Mouse (Mus musculus) CH12.LX (cell line): ENCODE results near the gene Rgsl1. TPM values are rescaled to one million over a fixed set of nuclear protein-coding genes. Genes with fewer than 3 reads are reported as not detected.

Experiments
- DNase-seq: peaks from one replicate; pipeline ENCODE4 v3.0.0-alpha.2; 2013; ENCODE audit errors: extremely low read depth
- H3K27ac ChIP-seq: 2 replicates; pipeline ENCODE4 v1.5.1; 2012; ENCODE audit warnings: low read depth, mild to moderate bottlenecking, control low read depth, moderate library complexity; ENCODE audit not compliant: insufficient read depth
- H3K27me3 ChIP-seq: replicated peaks from 2 replicates; pipeline ENCODE3; 2012; ENCODE audit warnings: inconsistent platforms
- H3K36me3 ChIP-seq, 2 experiments: replicated peaks in 1 of 2; 2 replicates each; pipeline versions ENCODE3 to v1.6.1; 2012; ENCODE audit warnings: inconsistent platforms in 1 of 2, low read length in 1 of 2, mild to moderate bottlenecking in 1 of 2, mixed read lengths in 1 of 2, moderate library complexity in 1 of 2; ENCODE audit not compliant: control insufficient read depth in 1 of 2, insufficient read depth in 1 of 2
- H3K4me1 ChIP-seq, 2 experiments: 2 replicates each; pipeline ENCODE4 v1.6.1; 2012; ENCODE audit warnings: inconsistent platforms in 1 of 2, moderate library complexity in 1 of 2; ENCODE audit not compliant: insufficient read depth in 2 of 2, control insufficient read depth in 1 of 2
- H3K4me2 ChIP-seq: 2 replicates; pipeline ENCODE4 v1.6.1; 2012; ENCODE audit warnings: low read depth, mild to moderate bottlenecking, control low read depth; ENCODE audit not compliant: poor library complexity, insufficient read depth, severe bottlenecking
- H3K4me3 ChIP-seq, 3 experiments: fragments of 150-350 bp in 1 of 3; sonication (generic) in 1 of 3; replicated peaks in 1 of 3; 2 replicates each; pipeline versions ENCODE3 to v1.5.1; 2011 to 2012; ENCODE audit warnings: low read depth in 2 of 3, low read length in 2 of 3, mild to moderate bottlenecking in 2 of 3, moderate library complexity in 2 of 3, control low read depth in 1 of 3, improper control_type of control experiment in 1 of 3, inconsistent platforms in 1 of 3, mixed read lengths in 1 of 3; ENCODE audit not compliant: poor library complexity in 1 of 3
- H3K79me2 ChIP-seq: replicated peaks from 2 replicates; pipeline ENCODE4 v1.6.1; 2012; ENCODE audit warnings: mild to moderate bottlenecking, moderate library complexity; ENCODE audit not compliant: control insufficient read depth, poor library complexity, insufficient read depth, severe bottlenecking; ENCODE audit errors: extremely low read depth
- H3K9ac ChIP-seq: 2 replicates; pipeline ENCODE4 v1.6.1; 2012; ENCODE audit warnings: low read depth, mild to moderate bottlenecking, control low read depth, moderate library complexity; ENCODE audit not compliant: insufficient read depth
- H3K9me3 ChIP-seq: replicated peaks from 2 replicates; pipeline ENCODE3; 2012; ENCODE audit warnings: low read length, inconsistent platforms, mixed read lengths
- BHLHE40 ChIP-seq: IDR thresholded peaks from 2 replicates; pipeline ENCODE4 v1.6.1; 2011; ENCODE audit warnings: mild to moderate bottlenecking, low read depth, low read length, improper control_type of control experiment
- CHD2 ChIP-seq: IDR thresholded peaks from 2 replicates; pipeline ENCODE4 v1.6.1; 2011; ENCODE audit warnings: low read length, improper control_type of control experiment
- E2F4 ChIP-seq: IDR thresholded peaks from 2 replicates; pipeline ENCODE4 v1.6.1; 2011; ENCODE audit warnings: low read depth, low read length, improper control_type of control experiment; ENCODE audit not compliant: insufficient replicate concordance
- EP300 ChIP-seq: IDR thresholded peaks from 2 replicates; pipeline ENCODE4 v1.6.1; 2011; ENCODE audit warnings: low read length, improper control_type of control experiment
- ETS1 ChIP-seq: conservative IDR thresholded peaks from 2 replicates; pipeline ENCODE4 v1.6.1; 2012; ENCODE audit warnings: low read depth, mild to moderate bottlenecking, inconsistent platforms, low read length, improper control_type of control experiment, moderate library complexity
- GABPA ChIP-seq: IDR thresholded peaks from 2 replicates; pipeline ENCODE4 v1.6.1; 2012; ENCODE audit warnings: low read depth, low read length, improper control_type of control experiment, inconsistent platforms; ENCODE audit not compliant: insufficient replicate concordance
- HCFC1 ChIP-seq: IDR thresholded peaks from 2 replicates; pipeline ENCODE4 v1.6.1; 2012; ENCODE audit warnings: low read depth, mild to moderate bottlenecking, inconsistent platforms, low read length, improper control_type of control experiment
- IRF4 ChIP-seq: IDR thresholded peaks from 2 replicates; pipeline ENCODE4 v1.6.1; 2014; ENCODE audit warnings: low read depth, mild to moderate bottlenecking, inconsistent platforms, low read length, improper control_type of control experiment
- JUND ChIP-seq: conservative IDR thresholded peaks from 2 replicates; pipeline ENCODE4 v1.6.1; 2011; ENCODE audit warnings: low read depth, low read length, improper control_type of control experiment
- MAZ ChIP-seq: IDR thresholded peaks from 2 replicates; pipeline ENCODE4 v1.6.1; 2012; ENCODE audit warnings: low read depth, mild to moderate bottlenecking, inconsistent platforms, low read length, improper control_type of control experiment, moderate library complexity
- NELFE ChIP-seq: IDR thresholded peaks from 2 replicates; pipeline ENCODE4 v1.6.1; 2011; ENCODE audit warnings: low read depth, low read length, improper control_type of control experiment
- NRF1 ChIP-seq: IDR thresholded peaks from 2 replicates; pipeline ENCODE4 v1.6.1; 2014; ENCODE audit warnings: low read depth, mild to moderate bottlenecking, inconsistent platforms, low read length, improper control_type of control experiment, moderate library complexity
- PAX5 ChIP-seq: IDR thresholded peaks from 2 replicates; pipeline ENCODE4 v1.6.1; 2012; ENCODE audit warnings: low read length, inconsistent platforms, mixed read lengths
- POLR2A ChIP-seq: IDR thresholded peaks from 2 replicates; pipeline ENCODE4 v1.6.1; 2011; ENCODE audit warnings: low read depth, mild to moderate bottlenecking, improper control_type of control experiment, low read length
- TBP ChIP-seq: conservative IDR thresholded peaks from 2 replicates; pipeline ENCODE4 v1.6.1; 2011; ENCODE audit warnings: low read depth, low read length, improper control_type of control experiment
- TCF12 ChIP-seq: IDR thresholded peaks from 2 replicates; pipeline ENCODE4 v1.6.1; 2014; ENCODE audit warnings: low read depth, mild to moderate bottlenecking, inconsistent platforms, low read length, improper control_type of control experiment
- UBTF ChIP-seq: IDR thresholded peaks from 2 replicates; pipeline ENCODE4 v1.6.1; 2012; ENCODE audit warnings: low read depth, mild to moderate bottlenecking, inconsistent platforms, low read length, improper control_type of control experiment, moderate library complexity
- USF2 ChIP-seq: conservative IDR thresholded peaks from 2 replicates; pipeline ENCODE4 v1.6.1; 2011; ENCODE audit warnings: low read depth, low read length, improper control_type of control experiment
- ZC3H11A ChIP-seq: IDR thresholded peaks from 2 replicates; pipeline ENCODE4 v1.6.1; 2012; ENCODE audit warnings: low read depth, mild to moderate bottlenecking, inconsistent platforms, low read length, improper control_type of control experiment
- ZKSCAN1 ChIP-seq: IDR thresholded peaks from 2 replicates; pipeline ENCODE4 v1.6.1; 2012; ENCODE audit warnings: low read depth, inconsistent platforms, low read length, improper control_type of control experiment, borderline replicate concordance
- dilution Hi-C: fragments of 300-500 bp; cut with MboI; formaldehyde crosslinking; loops from 2 replicates; pipeline ENCODE4 v1.14.3; 2020; ENCODE audit warnings: low sequenced_read_pairs; ENCODE audit not compliant: extremely low pct_unique_long_range_greater_than_20kb, extremely low pct_ligation_motif_present
- in situ Hi-C: fragments of 300-500 bp; cut with MboI; formaldehyde crosslinking; loops from 3 replicates; pipeline ENCODE4 v1.14.3; 2019; ENCODE audit warnings: low sequenced_read_pairs, low pct_ligation_motif_present, low pct_unique_long_range_greater_than_20kb, mixed read lengths
- polyA plus RNA-seq: library from polyadenylated mRNA; unstranded; fragments of >175 nt; gene quantifications from 2 replicates; pipeline ENCODE4 v1.2.1, GENCODE M21; 2012; ENCODE audit warnings: low read depth; ENCODE audit not compliant: insufficient read length
- total RNA-seq, 2 experiments: library from RNA; depleted of rRNA; stranded (reverse); fragments of 300-350 nt in 1 of 2; fragments of >200 nt in 1 of 2; gene quantifications; 2 replicates each; pipeline ENCODE4 v1.2.3; 2012 to 2014

The Rgsl1 gene
- total and polyA plus RNA-seq, 3 experiments: 0.20 TPM; not detected in 2

GRCm38 (mm10) chr1:153741551-153742316 is 102.2 kb downstream of the Rgsl1 start:
- in situ Hi-C loops (no loop called here), dilution Hi-C loops (no loop called here)
- H3K27me3 ChIP-seq: no peaks in the 10 kb centered on the region
- no peak overlapping the region for H3K27ac ChIP-seq
- H3K9ac ChIP-seq: no peak overlapping the region
- H3K4me3 ChIP-seq: no peak overlapping the region
- H3K9me3 ChIP-seq: no peaks in the 10 kb centered on the region
- H3K4me2 ChIP-seq: no peak overlapping the region
- DNase-seq: no peak
- no peak for TF ChIP-seq TBP
- no peak for TF ChIP-seq PAX5
- TF ChIP-seq CHD2: no peak
- TF ChIP-seq BHLHE40: no peak
- TF ChIP-seq ZKSCAN1: no peak
- TF ChIP-seq USF2: no peak
- TF ChIP-seq ZC3H11A: no peak
- TF ChIP-seq MAZ: no peak
- TF ChIP-seq POLR2A: no peak
- no peak for TF ChIP-seq IRF4
- TF ChIP-seq UBTF: no peak
- no peak for TF ChIP-seq GABPA
- no peak for TF ChIP-seq E2F4
- no peak for TF ChIP-seq JUND
- H3K36me3 ChIP-seq: no peaks in the 10 kb centered on the region
- no peaks in the 10 kb centered on the region for H3K79me2 ChIP-seq
- no peaks in the 10 kb centered on the region for H3K4me1 ChIP-seq

GRCm38 (mm10) chr1:153740775-153741400 is 103.1 kb downstream of the Rgsl1 start:
- no peak for TF ChIP-seq NELFE
- TF ChIP-seq EP300: no peak
- TF ChIP-seq IRF4: no peak
- no peak for TF ChIP-seq GABPA
- TF ChIP-seq ETS1: no peak
- no peak for TF ChIP-seq NRF1
- TF ChIP-seq HCFC1: no peak
- no peak for TF ChIP-seq MAZ
- no peak for TF ChIP-seq TCF12
- TF ChIP-seq, all 38 proteins: peak for 0
- no peaks in the 10 kb centered on the region for H3K36me3 ChIP-seq
- no peak overlapping the region for H3K27ac ChIP-seq
- H3K4me3 ChIP-seq: no peak overlapping the region
- H3K79me2 ChIP-seq: no peaks in the 10 kb centered on the region
- H3K27me3 ChIP-seq: no peaks in the 10 kb centered on the region
- H3K4me1 ChIP-seq: peaks cover 0 to 3% of the 10 kb centered on the region in 2 experiments; a peak in 1 of 4 replicates
- no peak overlapping the region for H3K9ac ChIP-seq
- in situ Hi-C loops (no loop called here), dilution Hi-C loops (no loop called here)
- DNase-seq: no peak
- H3K9me3 ChIP-seq: no peaks in the 10 kb centered on the region
- peak overlapping the region; percentile 51; the same call in 1 of the 2 replicates for H3K4me2 ChIP-seq
